Mouse (Mus musculus): ENCODE measurements around the gene Rapgef5.
A peak's percentile ranks its signal among the peaks of the same experiment; 100 is the strongest.
"Not testable (repeated sequence)": the region's sequence is repeated elsewhere in the genome, so short reads cannot be mapped to it uniquely, and the experiment has no call there.

Rapgef5 gene

DNA sequence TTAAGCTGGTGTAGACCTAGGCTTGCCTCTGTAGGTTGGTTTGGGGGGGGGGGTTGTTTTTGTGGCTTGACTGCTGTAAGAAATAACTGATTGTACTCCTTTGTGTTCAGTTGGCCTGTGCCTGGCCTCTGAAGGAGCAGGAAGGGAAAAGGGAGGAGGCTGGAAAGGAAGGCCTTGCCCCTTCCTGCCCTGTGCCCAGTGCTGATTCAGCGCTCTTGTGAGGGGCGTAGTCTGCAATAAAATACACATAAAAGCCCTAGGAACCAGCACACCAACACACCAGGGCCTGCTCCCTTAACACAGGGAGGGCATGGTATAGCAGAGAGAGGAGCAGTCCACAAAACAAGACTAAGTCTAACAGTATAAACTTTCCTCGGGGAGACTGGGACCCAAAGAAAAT lies 247.0 kb downstream of the Rapgef5 start:
- DNase-seq (ENCODE audit: low read depth, low spot score) = no peak

DNA sequence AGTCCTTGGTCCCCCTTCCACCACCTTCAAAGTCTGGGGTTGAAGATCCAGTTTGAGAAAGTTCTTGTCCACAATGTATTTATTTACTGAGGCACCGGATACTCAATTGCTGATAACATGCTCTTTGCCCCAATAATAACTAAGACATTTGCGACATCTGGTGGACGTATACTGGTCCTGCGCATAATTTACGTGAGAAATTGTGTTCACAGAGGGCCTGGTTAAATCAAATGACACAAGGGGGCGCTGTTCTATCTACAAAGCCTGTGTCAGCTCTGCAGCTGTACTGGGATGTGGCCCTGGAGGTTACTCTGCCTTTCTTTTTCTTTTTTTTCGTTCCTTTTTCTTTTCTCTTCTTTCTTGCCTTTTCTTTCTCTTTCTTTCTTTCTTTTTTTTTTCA lies 248.6 kb downstream of the Rapgef5 start:
- DNase-seq (ENCODE audit: low read depth, low spot score) = peak; percentile 69

DNA sequence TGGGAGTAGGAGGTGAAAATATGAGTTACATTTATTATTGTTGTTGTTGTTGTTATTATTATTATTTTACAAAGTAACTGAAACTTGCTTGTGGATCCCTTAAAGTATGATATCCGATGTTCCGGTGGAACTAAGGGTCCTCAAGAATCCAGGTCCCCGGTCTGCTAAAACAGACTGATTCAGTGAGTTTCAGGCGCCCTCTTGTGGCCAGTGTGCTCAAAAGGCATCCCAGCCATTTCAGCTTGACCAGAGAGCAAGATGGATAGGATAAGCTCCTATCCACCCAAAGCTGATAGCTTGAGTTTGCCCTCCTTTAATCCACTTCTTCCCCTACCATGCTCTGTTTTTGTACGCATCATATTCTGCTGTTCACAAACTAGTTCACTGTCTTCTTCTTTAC lies 252.8 kb downstream of the Rapgef5 start:
- DNase-seq (ENCODE audit: low read depth, low spot score) = peak; percentile 50

DNA sequence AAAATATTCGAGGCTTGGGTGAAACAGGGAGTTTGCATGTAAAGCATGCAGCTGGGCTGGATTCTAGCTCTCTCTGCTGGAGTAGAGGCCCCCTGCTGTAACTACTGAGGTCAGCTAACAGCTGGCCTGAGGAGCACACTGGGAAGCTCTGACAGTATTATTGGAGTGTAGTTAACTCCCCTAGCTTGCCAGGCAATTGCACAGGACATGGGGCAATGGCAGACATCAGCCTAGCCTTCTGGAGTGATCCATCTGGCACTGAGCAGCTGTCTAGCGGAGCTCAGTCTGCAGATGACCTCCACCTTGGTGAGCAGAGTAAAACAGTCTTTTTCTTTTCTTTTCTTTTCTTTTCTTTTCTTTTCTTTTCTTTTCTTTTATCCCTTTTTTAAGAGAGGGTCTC lies 253.9 kb downstream of the Rapgef5 start:
- DNase-seq (ENCODE audit: low read depth, low spot score) = no peak

DNA sequence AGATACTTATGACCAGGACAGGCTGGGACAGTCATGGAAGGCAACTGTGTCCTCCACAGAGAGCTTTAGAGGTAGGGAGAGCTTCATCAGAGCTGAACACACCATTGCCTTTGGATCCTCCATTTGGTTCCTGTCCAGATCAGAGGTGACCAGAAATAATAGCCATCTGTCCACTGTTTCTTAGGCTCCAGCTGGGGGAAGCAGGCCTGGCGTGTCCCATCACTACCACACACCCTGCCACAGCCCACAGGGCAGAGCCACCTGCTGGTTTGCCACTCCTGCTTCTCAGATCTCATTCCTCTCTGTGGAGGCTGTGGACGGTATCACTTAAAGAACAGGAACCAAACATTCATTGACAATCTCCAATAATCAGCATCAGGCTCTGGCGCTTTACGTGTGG lies 254.9 kb downstream of the Rapgef5 start:
- DNase-seq (ENCODE audit: low read depth, low spot score) = no peak

DNA sequence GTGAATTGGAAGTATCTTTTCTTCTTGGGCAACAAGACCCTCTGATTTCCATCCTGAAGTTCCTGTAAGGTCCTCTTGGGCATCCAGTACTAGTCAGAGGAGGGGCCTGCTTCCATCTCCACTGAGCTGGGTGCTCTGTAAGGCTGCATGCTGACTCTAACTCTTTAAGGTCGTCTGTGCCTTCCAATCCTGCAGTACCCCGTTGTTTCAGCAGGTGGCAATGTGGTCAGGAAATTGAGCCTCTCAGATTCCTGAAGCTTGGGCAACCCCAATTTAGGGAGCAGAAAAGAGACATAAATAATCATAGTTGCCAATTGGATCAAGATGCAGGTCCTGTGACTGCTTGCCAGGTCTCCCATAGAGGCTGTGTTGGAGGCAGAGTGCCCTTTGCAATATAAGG lies 256.4 kb downstream of the Rapgef5 start:
- peak; percentile 35 for DNase-seq (ENCODE audit: low read depth, low spot score)

DNA sequence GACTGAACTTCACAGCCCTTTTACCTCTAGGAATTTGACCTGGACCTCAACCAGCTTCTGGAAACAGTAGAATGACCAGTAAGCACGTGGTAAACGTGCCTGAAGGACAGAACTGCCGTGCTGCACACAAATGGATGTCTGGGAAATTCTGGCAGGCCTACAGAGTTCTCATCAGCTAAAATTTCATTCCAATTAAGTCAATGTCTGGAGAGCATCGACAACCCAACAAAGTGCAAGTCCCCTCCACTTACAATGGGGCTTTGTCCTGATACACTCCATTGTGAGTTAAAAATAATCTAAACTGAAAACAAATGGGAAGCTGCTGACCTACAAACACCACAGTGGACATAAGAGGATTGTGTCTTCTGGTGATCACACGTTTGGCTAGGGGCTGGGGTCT lies 260.6 kb downstream of the Rapgef5 start:
- no peak for DNase-seq (ENCODE audit: low read depth, low spot score)

DNA sequence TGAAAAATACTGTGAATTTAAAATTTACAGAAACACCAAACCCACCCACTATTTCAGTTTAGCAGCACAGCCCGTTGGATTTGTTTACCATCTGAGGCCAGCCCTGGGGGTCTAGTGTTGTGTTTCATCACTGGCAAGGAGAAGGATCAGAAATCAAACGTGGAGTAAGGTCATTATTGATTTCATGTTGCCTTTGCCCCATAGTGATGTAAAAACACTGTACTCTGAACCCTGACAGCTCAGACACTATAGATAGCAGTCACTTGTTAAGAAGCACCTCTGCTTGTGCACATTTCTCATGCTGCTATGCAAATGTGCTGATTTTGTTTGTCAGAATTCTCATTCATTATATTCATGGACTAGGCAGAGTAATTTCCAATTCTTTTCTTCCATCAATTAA lies 265.1 kb downstream of the Rapgef5 start:
- no peak for DNase-seq (ENCODE audit: low read depth, low spot score)

DNA sequence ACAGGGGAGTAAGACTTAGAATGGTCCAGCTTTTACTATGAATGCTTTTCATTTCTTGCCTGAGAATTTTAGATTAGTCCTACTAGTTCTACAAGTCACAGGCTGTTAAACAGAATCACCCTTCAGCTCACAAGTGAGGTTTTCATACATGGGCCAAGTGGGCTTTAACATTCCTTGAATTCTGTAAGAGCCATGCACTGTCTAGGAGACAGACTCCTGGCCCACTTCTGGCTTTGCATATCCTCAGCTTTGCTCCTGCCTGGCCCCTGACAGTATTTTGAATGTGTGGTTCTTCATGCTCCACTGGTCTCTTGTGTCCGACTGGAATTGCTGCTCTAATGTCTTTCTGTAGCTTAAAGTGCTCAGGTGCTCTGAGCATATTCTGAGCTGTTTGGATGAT lies 267.1 kb downstream of the Rapgef5 start:
- no peak for DNase-seq (ENCODE audit: low read depth, low spot score)

DNA sequence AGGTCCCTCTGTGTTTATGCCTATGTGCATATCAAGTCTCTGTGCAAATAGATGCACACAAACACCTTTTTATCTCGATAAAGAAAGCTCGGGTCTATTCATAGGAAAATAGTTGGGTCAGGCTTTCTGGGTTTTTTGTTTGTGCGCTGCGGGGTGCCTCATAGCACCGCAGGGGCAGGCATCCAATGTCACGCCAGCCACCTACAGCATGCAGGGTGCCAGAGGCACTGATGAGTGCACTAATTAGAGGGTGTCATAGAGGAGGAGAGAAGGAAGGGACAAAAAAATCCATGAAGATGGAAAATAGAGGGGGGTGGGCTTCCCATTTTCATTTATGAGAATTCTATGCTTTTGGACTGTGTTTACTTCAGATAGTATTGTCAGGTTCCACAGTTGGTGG lies 270.3 kb downstream of the Rapgef5 start:
- DNase-seq (ENCODE audit: low read depth, low spot score) = no peak

DNA sequence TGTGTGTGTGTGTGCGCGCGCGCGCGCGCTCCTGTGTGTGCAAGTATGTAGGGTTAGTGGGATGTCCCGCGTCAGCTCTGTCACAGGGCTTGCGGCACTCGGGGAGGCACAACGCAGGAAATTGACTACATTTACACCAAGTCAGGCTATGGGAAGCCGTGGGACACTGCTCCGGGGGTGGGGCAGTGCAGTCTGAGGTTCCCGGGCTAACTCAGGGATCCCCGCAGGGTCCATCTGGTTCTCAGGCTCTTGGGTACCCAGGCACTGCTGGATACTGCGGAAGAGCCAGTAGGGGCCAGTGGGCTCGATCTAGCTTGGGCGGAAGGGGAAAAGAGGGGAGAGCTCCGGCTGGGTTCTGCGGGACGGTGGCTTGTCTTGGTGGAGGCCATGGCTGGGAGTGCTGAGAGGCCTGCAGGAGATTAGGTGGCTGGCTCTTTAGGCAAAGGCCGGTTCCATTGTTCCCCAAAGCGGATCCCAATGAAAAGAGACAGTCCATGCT lies 272.3 kb downstream of the Rapgef5 start:
- no peak for DNase-seq (ENCODE audit: low read depth, low spot score)

DNA sequence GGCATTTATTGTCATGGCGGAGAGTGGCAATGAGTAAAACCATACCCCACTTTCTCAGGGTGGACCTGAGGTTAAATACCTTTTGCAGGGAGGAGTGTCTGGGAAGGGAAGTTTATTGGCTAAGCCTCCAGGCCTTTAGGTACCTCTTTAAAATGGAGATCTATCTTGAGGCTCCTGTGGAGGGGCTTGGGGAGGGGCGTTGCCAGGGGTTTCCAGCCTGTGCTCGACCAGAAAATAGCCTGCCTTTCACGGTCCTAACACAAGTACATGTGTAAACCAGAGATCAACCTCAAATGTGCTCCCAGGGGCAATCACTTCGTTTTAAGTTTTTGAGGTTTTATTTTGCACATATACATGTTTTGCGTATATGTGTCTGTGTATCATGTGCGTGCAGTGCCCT lies 272.7 kb downstream of the Rapgef5 start:
- no peak for DNase-seq (ENCODE audit: low read depth, low spot score)

DNA sequence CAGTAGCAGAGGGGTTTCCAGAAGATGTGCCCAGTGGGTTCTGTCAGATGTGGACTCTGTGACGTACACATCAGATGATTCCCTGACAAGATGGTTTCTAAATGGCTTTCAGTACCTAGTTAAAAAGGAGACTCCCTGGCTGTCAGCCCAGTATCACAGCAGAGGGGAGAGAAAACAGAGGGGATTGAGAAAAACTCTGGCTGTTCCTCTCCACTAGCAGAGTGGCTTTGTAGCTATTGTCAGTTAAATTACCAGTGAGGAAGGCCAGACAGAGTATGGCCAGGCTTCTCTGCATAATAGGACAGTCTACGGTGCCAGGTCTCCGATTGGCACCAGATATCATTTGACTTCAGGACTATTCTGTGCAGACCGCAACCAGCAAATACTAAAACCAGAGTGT lies 279.0 kb downstream of the Rapgef5 start:
- DNase-seq (ENCODE audit: low read depth, low spot score) = no peak

DNA sequence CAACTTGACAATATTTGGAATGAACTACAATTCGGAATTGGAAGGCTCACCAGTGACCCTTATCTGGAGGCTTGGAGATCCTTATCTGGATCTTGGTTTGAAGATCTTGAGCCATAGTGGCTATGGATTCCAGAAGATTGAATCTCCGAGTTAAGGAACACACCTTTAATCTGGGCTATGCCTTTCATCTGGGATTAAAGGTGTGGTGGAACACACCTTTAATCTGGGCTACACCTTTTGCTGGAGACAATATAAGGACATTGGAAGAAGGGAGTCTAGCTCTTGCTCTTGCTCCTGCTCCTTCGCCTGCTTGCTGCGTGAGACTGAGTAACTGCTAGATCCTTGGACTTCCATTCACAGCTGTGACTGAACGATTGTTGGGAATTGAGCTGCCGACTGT lies 287.7 kb downstream of the Rapgef5 start, which contains the start of gene Cdca7l:
Gene Cdca7l (plus strand): TSS at position 301 of the 400 bp plus-strand sequence.
- DNase-seq (ENCODE audit: low read depth, low spot score) = not testable (repeated sequence)

DNA sequence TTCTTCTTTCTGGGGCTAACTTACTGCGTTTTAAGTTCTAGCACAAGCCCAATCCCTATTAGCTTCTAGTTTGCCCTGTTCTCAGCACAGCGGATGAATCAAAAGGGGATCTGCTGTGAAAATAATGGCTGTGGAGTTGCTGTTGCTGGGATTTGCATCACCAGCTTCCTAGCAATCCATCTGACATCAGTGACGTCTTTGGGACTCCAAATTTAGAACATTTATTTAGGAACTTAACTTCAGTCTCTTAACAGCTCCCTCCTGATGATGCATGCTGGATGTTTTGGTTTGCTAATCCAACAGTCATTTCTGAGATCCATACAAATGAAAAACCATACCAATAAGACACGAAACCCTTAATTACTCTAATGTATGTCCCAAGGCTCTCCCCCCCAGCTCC lies 289.3 kb downstream of the Rapgef5 start:
- DNase-seq (ENCODE audit: low read depth, low spot score) = peak; percentile 58

DNA sequence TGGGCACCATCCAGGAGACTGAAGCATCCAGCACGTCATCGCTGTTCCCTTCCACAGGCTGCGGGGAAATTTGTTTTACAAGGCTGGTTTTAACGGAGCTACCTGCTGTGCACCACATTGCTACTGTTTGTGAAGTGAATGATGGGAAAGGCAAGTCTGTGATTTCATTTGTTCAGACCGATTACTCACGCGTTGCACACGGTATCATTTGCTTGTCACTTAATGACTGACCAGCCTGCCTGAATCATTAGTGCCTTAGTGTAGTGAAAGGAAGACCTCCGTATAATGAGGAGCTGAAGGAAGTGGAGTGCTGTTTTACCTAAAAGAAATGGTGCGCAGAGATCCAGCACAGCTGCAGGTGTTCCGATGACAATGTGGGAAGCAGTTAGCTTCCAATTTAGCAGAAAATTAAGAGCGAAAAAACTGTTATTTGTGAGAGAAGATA lies 289.8 kb downstream of the Rapgef5 start:
- peak; percentile 53 for DNase-seq (ENCODE audit: low read depth, low spot score)

DNA sequence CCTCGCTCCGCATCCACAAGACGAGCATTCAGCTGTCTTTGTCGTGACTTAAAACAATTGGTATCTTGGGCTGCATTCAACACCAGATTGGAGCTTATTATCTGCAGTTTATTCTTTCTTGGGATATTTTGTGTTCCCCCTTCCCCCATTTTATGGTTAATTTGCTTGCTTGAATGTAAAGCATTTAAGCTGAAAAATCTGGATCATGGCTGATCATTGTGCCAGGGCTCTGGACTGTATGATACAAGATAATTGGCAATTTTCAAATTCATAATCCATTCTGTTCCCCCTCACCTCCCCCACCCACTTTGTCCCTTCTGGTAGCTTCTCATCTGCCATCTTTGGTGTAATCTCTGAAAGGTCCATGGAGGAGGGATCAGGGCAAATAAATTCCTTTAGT lies 290.2 kb downstream of the Rapgef5 start:
- no peak for DNase-seq (ENCODE audit: low read depth, low spot score)

DNA sequence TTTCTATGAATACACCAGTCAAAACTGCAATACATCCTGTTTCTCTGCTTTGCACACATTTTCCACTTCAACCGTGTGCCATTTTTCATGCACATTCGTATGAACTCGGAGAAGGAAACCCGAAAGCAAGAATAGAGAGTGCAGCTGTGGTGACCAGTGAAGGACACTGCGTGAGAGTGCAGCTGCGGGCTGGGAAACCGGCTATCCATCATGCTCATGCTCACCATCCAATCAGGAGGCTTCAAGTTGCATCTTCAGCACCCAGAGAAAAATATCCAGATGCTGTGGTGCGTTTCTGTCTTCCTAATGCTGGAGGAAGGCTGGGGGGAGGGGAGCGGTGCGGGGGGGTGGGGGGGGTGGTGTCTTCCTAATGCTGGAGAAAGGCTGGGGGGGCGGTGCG lies 291.4 kb downstream of the Rapgef5 start:
- DNase-seq (ENCODE audit: low read depth, low spot score) = no peak

DNA sequence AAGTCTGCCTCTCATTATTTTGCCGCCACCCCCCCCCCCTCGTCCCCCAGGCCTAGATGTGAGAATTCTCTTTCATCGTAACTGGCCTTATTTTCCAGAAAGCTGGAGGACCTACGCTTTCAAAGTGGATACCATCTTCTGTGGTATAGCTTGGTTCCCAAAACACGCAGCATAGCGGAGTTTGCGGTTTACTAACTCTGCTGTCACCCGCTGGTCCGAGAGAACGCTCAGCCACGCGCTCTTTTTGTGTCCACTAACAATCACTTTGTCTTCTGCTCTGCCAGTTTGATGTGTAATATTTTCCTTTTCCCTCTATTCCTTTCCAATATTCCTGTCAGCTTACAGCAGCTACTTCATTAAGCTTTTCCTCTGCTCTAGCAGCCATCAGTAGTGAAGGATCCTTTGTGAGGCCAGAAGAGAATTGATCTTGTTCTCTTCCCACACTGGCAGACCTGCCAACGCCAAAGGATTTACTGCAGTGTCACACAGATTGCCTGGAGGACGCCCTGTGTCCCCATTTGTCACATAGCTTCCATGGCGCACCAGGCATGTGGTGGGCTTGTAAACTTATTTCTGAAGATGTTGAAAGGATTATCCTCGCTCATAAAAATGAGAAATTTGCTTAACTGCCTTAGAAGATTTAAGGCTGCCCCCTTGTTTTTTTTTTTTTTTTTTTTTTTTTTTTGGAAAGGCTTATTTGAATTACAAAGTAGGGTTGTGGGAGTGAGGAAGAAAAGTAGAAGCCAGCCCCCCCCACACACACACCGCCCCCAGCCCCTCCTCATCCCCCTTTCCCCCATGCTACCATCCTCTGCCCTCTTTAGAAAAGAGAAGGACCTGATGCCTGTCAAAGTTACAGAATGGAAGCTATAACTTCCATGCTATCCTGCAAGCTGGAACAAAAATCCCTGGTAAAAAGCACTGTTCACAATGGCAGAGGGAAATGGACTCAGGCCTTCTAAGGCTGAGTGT lies 292.4 kb downstream of the Rapgef5 start:
- no peak for DNase-seq (ENCODE audit: low read depth, low spot score)

Data from telencephalon, adult 2 months (tissue).